Mouse (Mus musculus) kidney, adult 2 months (tissue): Measurements from ENCODE around the gene Emc9.
A peak's percentile ranks its signal among the peaks of the same experiment; 100 is the strongest.

ENCODE experiments used
- CTCF ChIP-seq: fragments of 200-500 bp; conservative IDR thresholded peaks from 2 replicates; pipeline ENCODE4 v1.5.1; 2011; ENCODE audit warnings: low read depth, mild to moderate bottlenecking, control low read depth, low read length, moderate library complexity, mixed read lengths; ENCODE audit not compliant: insufficient read depth, insufficient read length
- POLR2A ChIP-seq: fragments of 200-500 bp; IDR thresholded peaks from one replicate; pipeline ENCODE4 v1.6.1; 2011; ENCODE audit warnings: low read depth, low read length, control low read depth

GRCm38 (mm10) chr14:55581981-55582681 lies 3.0 kb downstream of the Emc9 start:
- peak; percentile 44 for TF ChIP-seq CTCF
- TF ChIP-seq POLR2A: no peak
